Mouse (Mus musculus) myocyte (in vitro differentiated cells): ENCODE results near the gene Ptprd. TPM values are rescaled to one million over a fixed set of nuclear protein-coding genes. Genes with fewer than 3 reads are reported as not detected.

ENCODE experiments used
- H3K27me3 ChIP-seq: one replicate; pipeline ENCODE4 v1.6.1; 2011; ENCODE audit not compliant: control insufficient read depth, insufficient read depth, insufficient read length
- H3K36me3 ChIP-seq: one replicate; pipeline ENCODE4 v1.6.1; 2011; ENCODE audit not compliant: control insufficient read depth, insufficient read depth
- H3K4me2 ChIP-seq: one replicate; pipeline ENCODE4 v1.6.1; 2011; ENCODE audit warnings: low read depth, control low read depth
- H3K4me3 ChIP-seq: one replicate; pipeline ENCODE4 v1.5.1; 2011; ENCODE audit warnings: mild to moderate bottlenecking, control low read depth, moderate library complexity
- H3K79me2 ChIP-seq: one replicate; pipeline ENCODE4 v1.6.1; 2011; ENCODE audit not compliant: control insufficient read depth, insufficient read depth
- H3ac ChIP-seq: one replicate; pipeline ENCODE4 v1.6.1; 2011; ENCODE audit not compliant: control insufficient read depth, insufficient read length
- CEBPB ChIP-seq: IDR thresholded peaks from 2 replicates; pipeline ENCODE4 v1.6.1; 2011; ENCODE audit warnings: mild to moderate bottlenecking, moderate library complexity; ENCODE audit not compliant: poor library complexity, insufficient read depth, severe bottlenecking
- E2F4 ChIP-seq: IDR thresholded peaks from one replicate; pipeline ENCODE4 v1.6.1; 2011; ENCODE audit warnings: mild to moderate bottlenecking, control low read depth, moderate library complexity; ENCODE audit not compliant: insufficient read depth
- MAX ChIP-seq: IDR thresholded peaks from one replicate; pipeline ENCODE4 v1.6.1; 2011; ENCODE audit warnings: low read depth, mild to moderate bottlenecking, control low read depth
- MYOD1 ChIP-seq, 3 experiments: IDR thresholded peaks; one replicate each; pipeline ENCODE4 v1.6.1; 2011; ENCODE audit warnings: control low read depth in 2 of 3, low read depth in 2 of 3, mild to moderate bottlenecking in 2 of 3, moderate library complexity in 1 of 3; ENCODE audit not compliant: insufficient read length in 2 of 3, control insufficient read depth in 1 of 3
- MYOG ChIP-seq, 3 experiments: IDR thresholded peaks; one replicate each; pipeline ENCODE4 v1.6.1; 2011; ENCODE audit warnings: control low read depth in 2 of 3, low read depth in 2 of 3, mild to moderate bottlenecking in 2 of 3; ENCODE audit not compliant: insufficient read length in 2 of 3, control insufficient read depth in 1 of 3, insufficient read depth in 1 of 3
- POLR2A ChIP-seq: IDR thresholded peaks from one replicate; pipeline ENCODE4 v1.6.1; 2011; ENCODE audit warnings: low read depth, mild to moderate bottlenecking, control low read depth, moderate library complexity; ENCODE audit not compliant: insufficient read length
- POLR2AphosphoS2 ChIP-seq: IDR thresholded peaks from one replicate; pipeline ENCODE4 v1.6.1; 2011; ENCODE audit warnings: low read depth, control low read depth; ENCODE audit not compliant: insufficient read length
- REST ChIP-seq: IDR thresholded peaks from one replicate; pipeline ENCODE4 v1.6.1; 2011; ENCODE audit warnings: mild to moderate bottlenecking, control low read depth, moderate library complexity; ENCODE audit not compliant: insufficient read depth, insufficient read length
- SRF ChIP-seq: IDR thresholded peaks from one replicate; pipeline ENCODE4 v1.6.1; 2011; ENCODE audit warnings: low read depth; ENCODE audit not compliant: control insufficient read depth, insufficient read length
- TCF12 ChIP-seq: IDR thresholded peaks from one replicate; pipeline ENCODE4 v1.6.1; 2011; ENCODE audit warnings: mild to moderate bottlenecking, control low read depth; ENCODE audit not compliant: poor library complexity, insufficient read depth, severe bottlenecking
- TCF3 ChIP-seq: IDR thresholded peaks from one replicate; pipeline ENCODE4 v1.6.1; 2011; ENCODE audit warnings: low read depth, control low read depth; ENCODE audit not compliant: insufficient read length
- USF1 ChIP-seq: IDR thresholded peaks from one replicate; pipeline ENCODE4 v1.6.1; 2011; ENCODE audit warnings: low read depth, mild to moderate bottlenecking, control low read depth, moderate library complexity
- polyA plus RNA-seq: library from polyadenylated mRNA; unstranded; fragments of >200 nt; fragmentation: generic; extraction: Trizol; gene quantifications from one replicate; pipeline ENCODE4 v1.2.1, GENCODE M21; 2012; ENCODE audit warnings: missing spikeins

Ptprd gene
- polyA plus RNA-seq, 1 experiment, result 2.9 TPM

GRCm38 (mm10) chr4:77361728-77362127 lies 850.0 kb downstream of the Ptprd start:
- no peaks in the 10 kb centered on the region for H3K79me2 ChIP-seq
- H3K4me2 ChIP-seq, result no peak overlapping the region
- H3K27me3 ChIP-seq, result no peaks in the 10 kb centered on the region
- H3K4me3 ChIP-seq, result no peak overlapping the region
- H3ac ChIP-seq, result no peak overlapping the region
- H3K36me3 ChIP-seq, result no peaks in the 10 kb centered on the region
- TF ChIP-seq REST (no peak), E2F4 (no peak), TCF3 (no peak), SRF (no peak), USF1 (no peak), POLR2A (no peak)

GRCm38 (mm10) chr4:77327198-77327597 lies 884.6 kb downstream of the Ptprd start:
- H3K27me3 ChIP-seq, result no peaks in the 10 kb centered on the region
- TF ChIP-seq POLR2AphosphoS2 (no peak), TCF12 (no peak), E2F4 (no peak), MYOG (IDR thresholded peaks at IDR 0.05; ENCODE audit: control insufficient read depth in 1 of 3, insufficient read depth in 1 of 3, insufficient read length in 2 of 3, low read depth in 2 of 3) (no peak), TCF3 (no peak), CEBPB (no peak), MYOD1 (IDR thresholded peaks at IDR 0.05; ENCODE audit: control insufficient read depth in 1 of 3, insufficient read length in 2 of 3, low read depth in 2 of 3) (no peak), REST (no peak), SRF (no peak), MAX (no peak), POLR2A (no peak)

GRCm38 (mm10) chr4:77317060-77317680 lies 894.6 kb downstream of the Ptprd start:
- TF ChIP-seq CEBPB, result no peak
- no peak for TF ChIP-seq TCF12
- no peak for TF ChIP-seq REST
- no peak for TF ChIP-seq TCF3
- no peak for TF ChIP-seq E2F4
- no peak for TF ChIP-seq SRF
- TF ChIP-seq MAX, result no peak
- no peak for TF ChIP-seq MYOD1 (IDR thresholded peaks at IDR 0.05; ENCODE audit: control insufficient read depth in 1 of 3, insufficient read length in 2 of 3, low read depth in 2 of 3)
- no peak for TF ChIP-seq POLR2A
- TF ChIP-seq USF1, result no peak
- no peak for TF ChIP-seq POLR2AphosphoS2
- TF ChIP-seq MYOG (IDR thresholded peaks at IDR 0.05; ENCODE audit: control insufficient read depth in 1 of 3, insufficient read depth in 1 of 3, insufficient read length in 2 of 3, low read depth in 2 of 3), result no peak

More at GRCm38 (mm10) chr4:77327198-77327597, 884.6 kb downstream of the Ptprd start:
- no peaks in the 10 kb centered on the region for H3K79me2 ChIP-seq
- no peak overlapping the region for H3K4me3 ChIP-seq
- no peaks in the 10 kb centered on the region for H3K36me3 ChIP-seq
- H3ac ChIP-seq, result no peak overlapping the region
- H3K4me2 ChIP-seq, result no peak overlapping the region

GRCm38 (mm10) chr4:77316644-77317043 lies 895.1 kb downstream of the Ptprd start:
- no peak for TF ChIP-seq TCF3
- TF ChIP-seq MYOG (IDR thresholded peaks at IDR 0.05; ENCODE audit: control insufficient read depth in 1 of 3, insufficient read depth in 1 of 3, insufficient read length in 2 of 3, low read depth in 2 of 3), result no peak
- TF ChIP-seq MAX, result no peak
- no peak for TF ChIP-seq POLR2A
- no peak for TF ChIP-seq TCF12
- no peak for TF ChIP-seq REST
- TF ChIP-seq CEBPB, result no peak
- no peak for TF ChIP-seq E2F4
- no peak for TF ChIP-seq MYOD1 (IDR thresholded peaks at IDR 0.05; ENCODE audit: control insufficient read depth in 1 of 3, insufficient read length in 2 of 3, low read depth in 2 of 3)
- TF ChIP-seq POLR2AphosphoS2, result no peak
- no peak for TF ChIP-seq USF1
- Histone ChIP-seq H3K4me3 (no peak overlapping the region), H3K36me3 (no peaks in the 10 kb centered on the region), H3ac (no peak overlapping the region), H3K4me2 (no peak overlapping the region), H3K27me3 (no peaks in the 10 kb centered on the region), H3K79me2 (no peaks in the 10 kb centered on the region)

More at GRCm38 (mm10) chr4:77317060-77317680, 894.6 kb downstream of the Ptprd start:
- Histone ChIP-seq H3K27me3 (no peaks in the 10 kb centered on the region), H3ac (no peak overlapping the region), H3K79me2 (no peaks in the 10 kb centered on the region), H3K4me3 (no peak overlapping the region), H3K36me3 (no peaks in the 10 kb centered on the region), H3K4me2 (no peak overlapping the region)
